Mouse (Mus musculus) G1E (cell line): ENCODE results near the gene Nup160.

Experiments
- CTCF ChIP-seq: IDR thresholded peaks from 2 replicates; pipeline ENCODE4 v1.5.1; 2012; ENCODE audit warnings: low read depth, low read length, inconsistent platforms, mixed read lengths
- GATA1 ChIP-seq: IDR thresholded peaks from 2 replicates; pipeline ENCODE4 v1.6.1; 2012; ENCODE audit warnings: borderline replicate concordance, low read length, inconsistent platforms, mixed read lengths
- POLR2AphosphoS5 ChIP-seq: IDR thresholded peaks from 2 replicates; pipeline ENCODE4 v1.6.1; 2012; ENCODE audit warnings: low read depth, low read length, inconsistent platforms; ENCODE audit not compliant: insufficient replicate concordance
- TAL1 ChIP-seq: conservative IDR thresholded peaks from 2 replicates; pipeline ENCODE4 v1.6.1; 2012; ENCODE audit warnings: low read depth, low read length, inconsistent platforms, mixed read lengths

- TF ChIP-seq TAL1, result no peak
- no peak for TF ChIP-seq CTCF
- TF ChIP-seq GATA1, result no peak
- no peak for TF ChIP-seq POLR2AphosphoS5
Observed at GRCm38 (mm10) chr2:90739327-90739726, 62.3 kb downstream of the Nup160 start.
